Comparison of ENCODE assay signal across 32 mouse cellular contexts in genomic region chr8:44529696-44530095, GRCm38 (mm10).
"Had no signal": no experiment of that assay in that cellular context is flagged by ENCODE, and none has a peak within 500 bp of the region (broad histone marks: within the 10 kb centered on the region; RNA-seq: fewer than 3 reads in every experiment).

No protein-coding gene starts in this region.

- H3K4me1 ChIP-seq: limb, embryonic 10.5 days; limb, embryonic 12.5 days; liver, embryonic 12.5 days; liver, embryonic 13.5 days; liver, embryonic 15.5 days; lung, embryonic 15.5 days; megakaryocyte, embryonic 14.5 days; midbrain, embryonic 10.5 days; midbrain, embryonic 12.5 days; midbrain, embryonic 13.5 days; midbrain, embryonic 15.5 days; neural tube, embryonic 12.5 days had no signal

- H3K27me3 ChIP-seq: limb, embryonic 12.5 days; limb, embryonic 13.5 days; limb, embryonic 15.5 days; liver, embryonic 12.5 days; liver, embryonic 13.5 days; liver, embryonic 15.5 days; lung, embryonic 15.5 days; megakaryocyte, embryonic 14.5 days; midbrain, embryonic 12.5 days; midbrain, embryonic 13.5 days; midbrain, embryonic 15.5 days; neural tube, embryonic 12.5 days had no signal

- H3K9me3 ChIP-seq: limb, embryonic 10.5 days; limb, embryonic 12.5 days; limb, embryonic 13.5 days; limb, embryonic 15.5 days; liver, embryonic 12.5 days; liver, embryonic 13.5 days; liver, embryonic 15.5 days; lung, embryonic 15.5 days; midbrain, embryonic 10.5 days; midbrain, embryonic 12.5 days; midbrain, embryonic 13.5 days; midbrain, embryonic 15.5 days; neural tube, embryonic 12.5 days had no signal

- H3K36me3 ChIP-seq: limb, embryonic 10.5 days; limb, embryonic 12.5 days; limb, embryonic 13.5 days; limb, embryonic 15.5 days; liver, embryonic 12.5 days; liver, embryonic 13.5 days; liver, embryonic 15.5 days; lung, embryonic 15.5 days; midbrain, embryonic 10.5 days; midbrain, embryonic 12.5 days; midbrain, embryonic 13.5 days; midbrain, embryonic 15.5 days; neural tube, embryonic 12.5 days had no signal

- DNase-seq: left cerebral cortex, postnatal 4 days; liver; liver, embryonic 13.5 days; liver, postnatal 0 days; lung, adult 18-20 months; lung, adult 2 months; lung, embryonic 14.5 days; lung, postnatal 10 days; lung, postnatal 14 days; lung, postnatal 36 days; lung, postnatal 4 days; midbrain, embryonic 14.5 days had no signal

- H3K4me2 ChIP-seq: limb, embryonic 12.5 days; limb, embryonic 13.5 days; limb, embryonic 15.5 days; liver, embryonic 11.5 days; liver, embryonic 12.5 days; liver, embryonic 13.5 days; liver, embryonic 15.5 days; lung, embryonic 14.5 days; lung, embryonic 15.5 days; midbrain, embryonic 11.5 days; midbrain, embryonic 12.5 days; midbrain, embryonic 13.5 days; midbrain, embryonic 15.5 days; neural tube, embryonic 12.5 days had no signal

- H3K9ac ChIP-seq: limb, embryonic 12.5 days; limb, embryonic 13.5 days; limb, embryonic 15.5 days; liver, embryonic 12.5 days; liver, embryonic 13.5 days; liver, embryonic 14.5 days; liver, embryonic 15.5 days; liver, postnatal 0 days; lung, embryonic 14.5 days; lung, embryonic 15.5 days; midbrain, embryonic 12.5 days; midbrain, embryonic 13.5 days; midbrain, embryonic 15.5 days; neural tube, embryonic 12.5 days had no signal

- ATAC-seq: liver, embryonic 12.5 days; liver, postnatal 0 days; lung, postnatal 0 days; midbrain, embryonic 13.5 days; midbrain, embryonic 15.5 days; midbrain, embryonic 16.5 days had no signal

- H3K27ac ChIP-seq: limb, embryonic 10.5 days; limb, embryonic 12.5 days; limb, embryonic 13.5 days; limb, embryonic 15.5 days; liver, embryonic 12.5 days; liver, embryonic 13.5 days; liver, embryonic 14.5 days; liver, embryonic 15.5 days; lung, embryonic 15.5 days; macrophage; midbrain, embryonic 10.5 days; midbrain, embryonic 12.5 days; midbrain, embryonic 13.5 days; midbrain, embryonic 15.5 days; neural tube, embryonic 12.5 days had no signal

- H3K4me3 ChIP-seq: limb, embryonic 10.5 days; limb, embryonic 12.5 days; limb, embryonic 13.5 days; limb, embryonic 15.5 days; liver, embryonic 12.5 days; liver, embryonic 13.5 days; liver, embryonic 15.5 days; lung, embryonic 15.5 days; megakaryocyte, embryonic 14.5 days; midbrain, embryonic 10.5 days; midbrain, embryonic 12.5 days; midbrain, embryonic 13.5 days; midbrain, embryonic 15.5 days; myocyte; neural tube, embryonic 12.5 days had no signal
